ENCODE assay signal across 31 mouse cellular contexts in the genomic region with DNA sequence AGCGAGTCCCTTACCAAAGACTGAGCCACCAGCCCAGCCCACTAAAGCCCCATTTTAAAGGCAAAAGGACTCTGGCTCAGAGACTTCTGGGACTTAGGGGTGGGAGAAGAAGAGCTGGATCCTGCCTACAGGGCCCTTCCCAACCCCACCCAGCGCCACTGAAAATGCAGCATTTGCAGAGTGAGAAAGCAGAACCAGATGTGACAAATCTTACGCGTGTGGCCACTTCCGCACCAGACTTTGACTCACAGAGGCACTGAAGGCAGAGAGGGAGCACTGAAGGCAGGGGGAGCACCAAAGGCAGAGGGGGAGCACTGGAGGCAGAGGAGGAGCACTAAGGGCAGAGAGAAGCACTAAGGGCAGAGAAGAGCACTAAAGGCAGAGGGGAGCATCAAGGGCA. TPM values are rescaled to one million over a fixed set of nuclear protein-coding genes. Genes with fewer than 3 reads are reported as not detected.
DNase-seq lines count a peak whose midpoint lies in the region; ATAC-seq lines count a peak whose summit lies in the region.
"Had no signal": no experiment of that assay in that cellular context is flagged by ENCODE, and none has a peak within 500 bp of the region (broad histone marks: within the 10 kb centered on the region; RNA-seq: fewer than 3 reads in every experiment).

No protein-coding gene starts in this region.

- no peak overlapping the region for H3K4me2 ChIP-seq in embryonic facial prominence, embryonic 11.5 days (ENCODE audit: low read depth, low read length)
- no peak overlapping the region for H3K4me2 ChIP-seq in embryonic facial prominence, embryonic 14.5 days (ENCODE audit: low read depth, low read length)
- no peak overlapping the region for H3K4me2 ChIP-seq in hindbrain, embryonic 16.5 days (ENCODE audit: low read length)
- H3K4me2 ChIP-seq: embryonic facial prominence, embryonic 15.5 days; heart, embryonic 12.5 days; heart, embryonic 15.5 days; hindbrain, embryonic 14.5 days had no signal

- H3K27ac ChIP-seq in embryonic facial prominence, embryonic 11.5 days (replicated peaks; ENCODE audit: low read depth, low read length): no peak overlapping the region
- no peak overlapping the region for H3K27ac ChIP-seq in embryonic facial prominence, embryonic 10.5 days (replicated peaks)
- no peak overlapping the region for H3K27ac ChIP-seq in embryonic facial prominence, embryonic 14.5 days (replicated peaks; ENCODE audit: low read depth, low read length)
- no peak overlapping the region for H3K27ac ChIP-seq in hindbrain, embryonic 16.5 days (ENCODE audit: low read depth, low read length)
- H3K27ac ChIP-seq: embryonic facial prominence, embryonic 15.5 days; gastrocnemius, adult 2 months; heart, embryonic 15.5 days; hindbrain, embryonic 14.5 days had no signal

- no peak overlapping the region for H3K9ac ChIP-seq in embryonic facial prominence, embryonic 11.5 days (replicated peaks; ENCODE audit: low read length)
- H3K9ac ChIP-seq in embryonic facial prominence, embryonic 14.5 days (ENCODE audit: low read depth, low read length): no peak overlapping the region
- no peak overlapping the region for H3K9ac ChIP-seq in hindbrain, embryonic 16.5 days (ENCODE audit: low read depth, low read length)
- H3K9ac ChIP-seq: embryonic facial prominence, embryonic 15.5 days; forebrain, postnatal 0 days; heart, embryonic 12.5 days; heart, embryonic 15.5 days; hindbrain, embryonic 14.5 days had no signal

- no peak overlapping the region for H3K4me3 ChIP-seq in embryonic facial prominence, embryonic 11.5 days (ENCODE audit: low read depth, low read length)
- no peak overlapping the region for H3K4me3 ChIP-seq in embryonic facial prominence, embryonic 10.5 days
- no peak overlapping the region for H3K4me3 ChIP-seq in embryonic facial prominence, embryonic 14.5 days (ENCODE audit: low read depth, low read length)
- H3K4me3 ChIP-seq in hindbrain, embryonic 16.5 days (ENCODE audit: low read length): no peak overlapping the region
- H3K4me3 ChIP-seq: embryonic facial prominence, embryonic 15.5 days; gastrocnemius, adult 2 months; heart, embryonic 12.5 days; heart, embryonic 15.5 days had no signal

- no peaks in the 10 kb centered on the region for H3K4me1 ChIP-seq in embryonic facial prominence, embryonic 11.5 days (ENCODE audit: control insufficient read depth, insufficient read depth, low read length)
- H3K4me1 ChIP-seq in embryonic facial prominence, embryonic 10.5 days: peaks cover 20% of the 10 kb centered on the region
- peaks cover 6% of the 10 kb centered on the region; the same call in 1 of the 2 replicates for H3K4me1 ChIP-seq in embryonic facial prominence, embryonic 14.5 days (ENCODE audit: control insufficient read depth, insufficient read depth, low read length)
- no peaks in the 10 kb centered on the region for H3K4me1 ChIP-seq in hindbrain, embryonic 16.5 days (ENCODE audit: control insufficient read depth, insufficient read depth, low read depth, low read length)

- DNase-seq in embryonic facial prominence, embryonic 11.5 days (ENCODE audit: low spot score): peak; percentile 28
- DNase-seq in embryonic facial prominence, embryonic 10.5 days (ENCODE audit: low spot score): no peak
- DNase-seq in embryonic facial prominence, embryonic 14.5 days (ENCODE audit: low spot score): peak; percentile 55
- DNase-seq in cerebellum, postnatal 25 days: no peak
- DNase-seq in kidney, postnatal 25 days: no peak
- DNase-seq: adrenal gland, adult 2 months; adrenal gland, postnatal 14 days; B cell, adult 2 months; cerebellum, adult 11 months; cerebellum, adult 2 months; cerebellum, adult 9-11 months; cerebellum, postnatal 36 days; forebrain, postnatal 0 days; gastrocnemius, adult 2 months; gastrocnemius, postnatal 14 days; heart, adult 18-20 months; heart, postnatal 10 days; heart, postnatal 36 days had no signal

- H3K27me3 ChIP-seq in embryonic facial prominence, embryonic 11.5 days (ENCODE audit: control insufficient read depth, insufficient read depth, low read length): no peaks in the 10 kb centered on the region
- peaks cover 18% of the 10 kb centered on the region for H3K27me3 ChIP-seq in embryonic facial prominence, embryonic 10.5 days (replicated peaks; ENCODE audit: low read depth, poor library complexity, severe bottlenecking)
- H3K27me3 ChIP-seq in embryonic facial prominence, embryonic 14.5 days (replicated peaks; ENCODE audit: control insufficient read depth, insufficient read depth, low read length): no peaks in the 10 kb centered on the region
- H3K27me3 ChIP-seq in hindbrain, embryonic 16.5 days (replicated peaks; ENCODE audit: control insufficient read depth, insufficient read depth, low read length): peaks cover 2% of the 10 kb centered on the region; the same call in 1 of the 2 replicates
- H3K27me3 ChIP-seq: CH12.LX; embryonic facial prominence, embryonic 15.5 days; heart, embryonic 15.5 days; Patski had no signal

- no peaks in the 10 kb centered on the region for H3K9me3 ChIP-seq in embryonic facial prominence, embryonic 11.5 days (replicated peaks; ENCODE audit: control insufficient read depth, low read length)
- no peaks in the 10 kb centered on the region for H3K9me3 ChIP-seq in embryonic facial prominence, embryonic 10.5 days
- H3K9me3 ChIP-seq in embryonic facial prominence, embryonic 14.5 days (ENCODE audit: control insufficient read depth, low read length): no peaks in the 10 kb centered on the region
- H3K9me3 ChIP-seq in hindbrain, embryonic 16.5 days (ENCODE audit: control insufficient read depth, low read length): no peaks in the 10 kb centered on the region
- H3K9me3 ChIP-seq: embryonic facial prominence, embryonic 15.5 days; heart, embryonic 12.5 days; heart, embryonic 15.5 days had no signal

- H3K36me3 ChIP-seq in embryonic facial prominence, embryonic 11.5 days (replicated peaks; ENCODE audit: control insufficient read depth, insufficient read depth, low read depth, low read length): no peaks in the 10 kb centered on the region
- no peaks in the 10 kb centered on the region for H3K36me3 ChIP-seq in embryonic facial prominence, embryonic 10.5 days (replicated peaks)
- H3K36me3 ChIP-seq in embryonic facial prominence, embryonic 14.5 days (ENCODE audit: control insufficient read depth, insufficient read depth, low read length): no peaks in the 10 kb centered on the region
- no peaks in the 10 kb centered on the region for H3K36me3 ChIP-seq in hindbrain, embryonic 16.5 days (ENCODE audit: control insufficient read depth, insufficient read depth, low read length)
- H3K36me3 ChIP-seq: embryonic facial prominence, embryonic 15.5 days; G1E; heart, embryonic 12.5 days; heart, embryonic 15.5 days had no signal

- no peak for ATAC-seq in embryonic facial prominence, embryonic 11.5 days (replicated peaks; ENCODE audit: insufficient number of reproducible peaks, low FRiP score, low TSS enrichment, low read depth)
- ATAC-seq in embryonic facial prominence, embryonic 14.5 days (ENCODE audit: low read depth): no peak
- ATAC-seq in megakaryocyte, adult 5-6 weeks (ENCODE audit: poor library complexity, severe bottlenecking): peak; percentile 33; the same call in 1 of the 2 replicates
- no peak for ATAC-seq in hindbrain, embryonic 16.5 days
- ATAC-seq: forebrain, embryonic 14.5 days; forebrain, postnatal 0 days; Patski had no signal

- WGBS in embryonic facial prominence, embryonic 11.5 days: 70% methylated on average over 5 of the region's 5 CpGs
- WGBS in embryonic facial prominence, embryonic 10.5 days: 74% methylated on average over 5 of the region's 5 CpGs
- 58% methylated on average over 5 of the region's 5 CpGs for WGBS in embryonic facial prominence, embryonic 14.5 days
- 95% methylated on average over 5 of the region's 5 CpGs for WGBS in hindbrain, embryonic 16.5 days

RNA-seq across cellular contexts. Expression of gene Adamts14, which starts 5.9 kb away (rescaled TPM):
- 0.27 and 0.64 TPM in 2 replicates for polyA plus RNA-seq in embryonic facial prominence, embryonic 11.5 days (2014; fragmentation: Nextera tagmentation; extraction: Ambion mirVana)
- polyA plus RNA-seq in embryonic facial prominence, embryonic 10.5 days (2016; fragmentation: Nextera tagmentation; extraction: Ambion mirVana): 0.40 and 0.42 TPM in 2 replicates
- polyA plus RNA-seq in embryonic facial prominence, embryonic 14.5 days (2014; fragmentation: Nextera tagmentation; extraction: Ambion mirVana): 7.2 and 7.3 TPM in 2 replicates
- 0.16 and 0.58 TPM in 2 replicates for total RNA-seq in megakaryocyte, adult 5-6 weeks (2015)
- total RNA-seq in megakaryocyte, adult 5-6 weeks (2017): 0.33 and 0.61 TPM in 2 replicates
- polyA plus RNA-seq in hindbrain, embryonic 16.5 days (2015; fragmentation: Nextera tagmentation; extraction: Ambion mirVana): 0.29 and 0.55 TPM in 2 replicates
- total RNA-seq: G1E had no signal
- polyA plus RNA-seq: G1E had no signal

RNA-seq across cellular contexts. Expression of gene Prf1, which starts 30.3 kb away (rescaled TPM):
- polyA plus RNA-seq in embryonic facial prominence, embryonic 11.5 days (2014; fragmentation: Nextera tagmentation; extraction: Ambion mirVana): not detected in 2 replicates
- not detected in 2 replicates for polyA plus RNA-seq in embryonic facial prominence, embryonic 10.5 days (2016; fragmentation: Nextera tagmentation; extraction: Ambion mirVana)
- 0.14 TPM in 1 of 2 replicates, not detected in the other for polyA plus RNA-seq in embryonic facial prominence, embryonic 14.5 days (2014; fragmentation: Nextera tagmentation; extraction: Ambion mirVana)
- 0.20 and 2.5 TPM in 2 replicates for total RNA-seq in megakaryocyte, adult 5-6 weeks (2015)
- total RNA-seq in megakaryocyte, adult 5-6 weeks (2017): 0.88 and 1.5 TPM in 2 replicates
- polyA plus RNA-seq in hindbrain, embryonic 16.5 days (2015; fragmentation: Nextera tagmentation; extraction: Ambion mirVana): 0.07 TPM in 1 of 2 replicates, not detected in the other
- total RNA-seq: forebrain, postnatal 0 days; gastrocnemius, adult 2 months; gastrocnemius, postnatal 14 days; gastrocnemius, postnatal 4 days; heart, postnatal 10 days had no signal
- polyA plus RNA-seq: cerebellum, adult 2 months; embryonic facial prominence, embryonic 15.5 days; forebrain, embryonic 11.5 days; forebrain, embryonic 14.5 days; forebrain, postnatal 0 days; G1E; heart, embryonic 12.5 days; intestine, embryonic 14.5 days; Patski had no signal

Comparison
In these comparisons a context has a peak if more than half of its experiments do, and no peak if none do; other contexts are left out.
1. DNase-seq: peak in embryonic facial prominence, embryonic 11.5 days (single experiment) and embryonic facial prominence, embryonic 14.5 days (single experiment); none in embryonic facial prominence, embryonic 10.5 days (single experiment), cerebellum, postnatal 25 days (0 of 2) and kidney, postnatal 25 days (0 of 2).